Mouse (Mus musculus) liver, embryonic 11.5 days (tissue): ENCODE results near the gene 4931429L15Rik. TPM values are rescaled to one million over a fixed set of nuclear protein-coding genes. Genes with fewer than 3 reads are reported as not detected.

Experiments
- ATAC-seq: fragments of 200-750 bp; cut with Nextera tagmentation; replicated peaks from 2 replicates; pipeline ENCODE4 v1.8.0; 2017; ENCODE audit warnings: moderate number of reproducible peaks, mild to moderate bottlenecking, moderate TSS enrichment, moderate library complexity; ENCODE audit not compliant: low FRiP score
- DNase-seq: peaks from one replicate; pipeline ENCODE4 v3.0.0-alpha.2; 2017; ENCODE audit warnings: low spot score
- H3K27ac ChIP-seq: fragments of 300-500 bp; sonication (generic); 2 replicates; pipeline ENCODE4 v1.5.1; 2014; ENCODE audit warnings: mild to moderate bottlenecking, low read depth, low read length, control low read depth
- H3K27me3 ChIP-seq: fragments of 300-500 bp; sonication (generic); replicated peaks from 2 replicates; pipeline ENCODE4 v1.6.1; 2014; ENCODE audit warnings: low read length, mixed read lengths; ENCODE audit not compliant: control insufficient read depth, insufficient read depth
- H3K36me3 ChIP-seq: fragments of 300-500 bp; sonication (generic); 2 replicates; pipeline ENCODE4 v1.6.1; 2014; ENCODE audit warnings: mild to moderate bottlenecking, low read length, moderate library complexity, mixed read lengths; ENCODE audit not compliant: control insufficient read depth, insufficient read depth
- H3K4me1 ChIP-seq: fragments of 300-500 bp; sonication (generic); replicated peaks from 2 replicates; pipeline ENCODE4 v1.6.1; 2014; ENCODE audit warnings: low read length, mixed read lengths; ENCODE audit not compliant: control insufficient read depth, insufficient read depth
- H3K4me2 ChIP-seq: fragments of 300-500 bp; sonication (generic); 2 replicates; pipeline ENCODE4 v1.6.1; 2014; ENCODE audit warnings: mild to moderate bottlenecking, control low read depth, moderate library complexity
- H3K4me3 ChIP-seq: fragments of 300-500 bp; sonication (generic); 2 replicates; pipeline ENCODE4 v1.5.1; 2014; ENCODE audit warnings: low read depth, low read length, control low read depth
- H3K9ac ChIP-seq: fragments of 300-500 bp; sonication (generic); 2 replicates; pipeline ENCODE4 v1.6.1; 2014; ENCODE audit warnings: low read depth, low read length, control low read depth
- H3K9me3 ChIP-seq: fragments of 300-500 bp; sonication (generic); 2 replicates; pipeline ENCODE4 v1.6.1; 2016; ENCODE audit warnings: low read length, inconsistent platforms, mixed read lengths; ENCODE audit not compliant: control insufficient read depth
- WGBS: fragments of 180-500 bp; shearing (Covaris S2); extraction: QIAGEN DNeasy Blood & Tissue Kit; methylation state at CpG from one replicate; pipeline ENCODE4 v1.1.7; 2014; 5-methylcytosine and 5-hydroxymethylcytosine counted together
- polyA plus RNA-seq: library from polyadenylated mRNA; unstranded; fragments of >200 nt; fragmentation: Nextera tagmentation; extraction: Ambion mirVana; gene quantifications from 2 replicates; pipeline ENCODE4 v1.2.1, GENCODE M21; 2014

Gene 4931429L15Rik
- polyA plus RNA-seq, 1 experiment from 2014 or later: not detected

GRCm38 (mm10) chr9:46316388-46316787 is 3.4 kb downstream of the 4931429L15Rik start:
- Histone ChIP-seq H3K9me3 (no peaks in the 10 kb centered on the region), H3K27me3 (0 out of 2 replicates have a peak, but pooled peaks cover 2% of the 10 kb centered on the region), H3K27ac (no peak overlapping the region), H3K36me3 (no peaks in the 10 kb centered on the region), H3K4me2 (no peak overlapping the region), H3K4me3 (no peak overlapping the region), H3K4me1 (no peaks in the 10 kb centered on the region), H3K9ac (no peak overlapping the region)
- no peak for ATAC-seq
- WGBS: 49% methylated on average over 5 of the region's 5 CpGs
- DNase-seq: no peak

GRCm38 (mm10) chr9:46315807-46316365 is 3.9 kb downstream of the 4931429L15Rik start:
- 65% methylated on average over 11 of the region's 11 CpGs for WGBS
- no peak overlapping the region for H3K4me2 ChIP-seq
- no peaks in the 10 kb centered on the region for H3K36me3 ChIP-seq
- ATAC-seq (no peak), DNase-seq (no peak)
- H3K27ac ChIP-seq: no peak overlapping the region
- no peak overlapping the region for H3K4me3 ChIP-seq
- H3K9me3 ChIP-seq: no peaks in the 10 kb centered on the region
- no peak overlapping the region for H3K9ac ChIP-seq
- no peaks in the 10 kb centered on the region for H3K4me1 ChIP-seq
- H3K27me3 ChIP-seq: 0 out of 2 replicates have a peak, but pooled peaks cover 2% of the 10 kb centered on the region

GRCm38 (mm10) chr9:46314921-46315320 is 4.9 kb downstream of the 4931429L15Rik start:
- WGBS: 41% methylated on average over 2 of the region's 2 CpGs
- H3K9ac ChIP-seq: no peak overlapping the region
- H3K9me3 ChIP-seq: no peaks in the 10 kb centered on the region
- DNase-seq: no peak
- no peak for ATAC-seq
- 0 out of 2 replicates have a peak, but pooled peaks cover 2% of the 10 kb centered on the region for H3K27me3 ChIP-seq
- no peak overlapping the region for H3K27ac ChIP-seq
- H3K36me3 ChIP-seq: no peaks in the 10 kb centered on the region
- no peak overlapping the region for H3K4me3 ChIP-seq
- no peaks in the 10 kb centered on the region for H3K4me1 ChIP-seq
- no peak overlapping the region for H3K4me2 ChIP-seq

GRCm38 (mm10) chr9:46314507-46314906 is 5.3 kb downstream of the 4931429L15Rik start:
- Histone ChIP-seq H3K9me3 (no peaks in the 10 kb centered on the region), H3K4me3 (no peak overlapping the region), H3K27me3 (0 out of 2 replicates have a peak, but pooled peaks cover 2% of the 10 kb centered on the region), H3K4me1 (no peaks in the 10 kb centered on the region), H3K36me3 (no peaks in the 10 kb centered on the region), H3K27ac (no peak overlapping the region), H3K9ac (no peak overlapping the region), H3K4me2 (no peak overlapping the region)
- DNase-seq (peak; percentile 52), ATAC-seq (no peak)
- WGBS: 5% methylated on average over 4 of the region's 4 CpGs

GRCm38 (mm10) chr9:46309121-46309520 is 10.7 kb downstream of the 4931429L15Rik start:
- Histone ChIP-seq H3K4me2 (no peak overlapping the region), H3K9ac (no peak overlapping the region), H3K36me3 (no peaks in the 10 kb centered on the region), H3K27me3 (peaks cover 6% of the 10 kb centered on the region), H3K4me3 (no peak overlapping the region), H3K9me3 (no peaks in the 10 kb centered on the region), H3K27ac (no peak overlapping the region), H3K4me1 (no peaks in the 10 kb centered on the region)
- WGBS: 14% methylated on average over 7 of the region's 7 CpGs
- DNase-seq (no peak), ATAC-seq (no peak)

GRCm38 (mm10) chr9:46302142-46302541 is 17.6 kb downstream of the 4931429L15Rik start:
- Histone ChIP-seq H3K27ac (no peak overlapping the region), H3K4me1 (no peaks in the 10 kb centered on the region), H3K9me3 (no peaks in the 10 kb centered on the region), H3K36me3 (0 out of 2 replicates have a peak, but pooled peaks cover 2% of the 10 kb centered on the region), H3K4me2 (no peak overlapping the region), H3K27me3 (no peaks in the 10 kb centered on the region), H3K4me3 (no peak overlapping the region), H3K9ac (no peak overlapping the region)
- peak; percentile 42 for DNase-seq
- ATAC-seq: no peak
- 9% methylated on average over 2 of the region's 2 CpGs for WGBS

- WGBS: 75% methylated on average over 4 of the region's 4 CpGs
These were observed 21.4 kb downstream of the 4931429L15Rik start for GRCm38 (mm10) chr9:46298381-46298780.

GRCm38 (mm10) chr9:46282631-46283436 is 37.0 kb downstream of the 4931429L15Rik start, which contains the start of gene Bud13:
TSS of gene Bud13 (plus strand) at chr9:46283008.
- peaks cover 7% of the 10 kb centered on the region for H3K4me1 ChIP-seq
- H3K4me2 ChIP-seq: peak within 1 kb of the TSS; percentile 78
- H3K9ac ChIP-seq: peak within 1 kb of the TSS; percentile 88
- H3K4me3 ChIP-seq: peak within 1 kb of the TSS; percentile 97
- H3K27ac ChIP-seq: peak within 1 kb of the TSS; percentile 78
- no peaks in the 10 kb centered on the region for H3K27me3 ChIP-seq
- DNase-seq: peak; percentile 93
- peak; percentile 90 for ATAC-seq
- under 1% methylated on average over 55 of the region's 55 CpGs for WGBS
- H3K36me3 ChIP-seq: peaks cover 32% of the 10 kb centered on the region
- no peaks in the 10 kb centered on the region for H3K9me3 ChIP-seq

More at GRCm38 (mm10) chr9:46298381-46298780, 21.4 kb downstream of the 4931429L15Rik start:
- ATAC-seq (no peak), DNase-seq (no peak)
- Histone ChIP-seq H3K9me3 (no peaks in the 10 kb centered on the region), H3K4me3 (no peak overlapping the region), H3K4me1 (no peaks in the 10 kb centered on the region), H3K36me3 (peaks cover 2% of the 10 kb centered on the region; the same call in 1 of the 2 replicates), H3K27ac (no peak overlapping the region), H3K9ac (no peak overlapping the region), H3K4me2 (no peak overlapping the region), H3K27me3 (no peaks in the 10 kb centered on the region)
